Mouse (Mus musculus): ENCODE measurements around the gene Ccdc121. TPM values are rescaled to one million over a fixed set of nuclear protein-coding genes. Genes with fewer than 3 reads are reported as not detected.

The Ccdc121 gene
- polyA plus RNA-seq, 1 experiment from 2014 or later, result not detected

DNA sequence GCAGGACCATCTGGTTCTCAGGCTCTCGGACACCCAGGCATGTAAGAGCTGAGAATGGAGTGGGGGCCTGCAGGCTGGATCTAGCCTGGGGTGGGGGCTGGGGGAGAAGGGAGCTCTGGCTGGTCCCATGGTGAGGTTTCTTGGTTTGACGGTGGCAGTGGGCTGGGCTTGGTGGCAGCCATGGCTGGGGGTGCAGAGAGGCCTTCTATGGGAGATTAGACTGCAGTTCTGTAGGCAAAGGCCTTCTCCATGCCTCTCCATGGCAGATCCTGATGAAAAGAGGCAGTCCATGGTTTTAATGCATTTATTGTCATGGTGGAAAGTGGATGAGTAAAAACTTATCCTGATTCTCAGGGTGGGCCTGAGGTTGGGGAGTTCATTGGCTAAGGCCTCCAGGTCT lies 7.8 kb downstream of the Ccdc121 start:
- Histone ChIP-seq H3K4me2 (no peak overlapping the region), H3K9ac (no peak overlapping the region)
- DNase-seq, result no peak

GRCm38 (mm10) chr1:181484696-181485095 lies 26.6 kb downstream of the Ccdc121 start:
- Histone ChIP-seq H3K4me2 (no peak overlapping the region), H3K27ac (no peak overlapping the region), H3K4me1 (replicated peaks) (no peaks in the 10 kb centered on the region), H3K9ac (no peak overlapping the region), H3K9me3 (replicated peaks) (no peaks in the 10 kb centered on the region), H3K36me3 (no peaks in the 10 kb centered on the region), H3K4me3 (replicated peaks) (no peak overlapping the region), H3K27me3 (no peaks in the 10 kb centered on the region)
- 55% methylated on average over 5 of the region's 5 CpGs for WGBS (ENCODE audit: insufficient replicate concordance)
- no peak for DNase-seq
- no peak for ATAC-seq (ENCODE audit: low read depth)

More for the DNA sequence above, 7.8 kb downstream of the Ccdc121 start:
- WGBS (ENCODE audit: insufficient replicate concordance), result 71% methylated on average over 2 of the region's 2 CpGs
- ATAC-seq (ENCODE audit: low read depth), result no peak
- Histone ChIP-seq H3K4me1 (replicated peaks) (no peaks in the 10 kb centered on the region), H3K27me3 (no peaks in the 10 kb centered on the region), H3K36me3 (no peaks in the 10 kb centered on the region), H3K4me3 (replicated peaks) (no peak overlapping the region), H3K9me3 (replicated peaks) (no peaks in the 10 kb centered on the region), H3K27ac (no peak overlapping the region)

DNA sequence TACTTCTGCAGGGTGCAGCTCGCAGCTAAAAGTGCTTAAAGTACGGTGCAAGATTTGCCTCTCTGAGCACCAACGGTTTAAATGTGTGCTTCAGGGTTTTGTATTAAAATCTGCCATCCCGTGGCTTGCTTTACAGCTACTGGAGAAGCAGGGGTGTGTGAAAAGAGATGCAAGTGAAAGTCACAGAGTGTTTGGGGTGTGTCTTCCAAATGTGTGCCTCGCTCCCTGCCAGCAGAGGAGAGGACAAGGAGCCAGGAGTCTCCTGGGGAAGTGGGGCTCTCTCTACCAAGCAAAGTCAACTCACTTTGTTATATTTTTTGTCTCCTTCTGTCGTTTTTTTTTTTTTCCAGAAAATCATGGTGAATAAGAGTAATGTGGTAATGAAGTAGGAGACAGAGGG lies 34.7 kb downstream of the Ccdc121 start:
- no peak overlapping the region for H3K27ac ChIP-seq
- H3K9me3 ChIP-seq (replicated peaks), result no peaks in the 10 kb centered on the region
- H3K9ac ChIP-seq, result no peak overlapping the region
- no peaks in the 10 kb centered on the region for H3K36me3 ChIP-seq
- no peaks in the 10 kb centered on the region for H3K27me3 ChIP-seq
- DNase-seq (no peak), ATAC-seq (ENCODE audit: low read depth) (no peak)
- no peak overlapping the region for H3K4me2 ChIP-seq
- H3K4me1 ChIP-seq (replicated peaks), result no peaks in the 10 kb centered on the region
- 55% methylated on average over 6 of the region's 6 CpGs for WGBS (ENCODE audit: insufficient replicate concordance)
- H3K4me3 ChIP-seq (replicated peaks), result no peak overlapping the region

- no peak for ATAC-seq (ENCODE audit: low read depth)
- 58% methylated on average over 8 of the region's 8 CpGs for WGBS (ENCODE audit: insufficient replicate concordance)
- no peaks in the 10 kb centered on the region for H3K4me1 ChIP-seq (replicated peaks)
- no peak overlapping the region for H3K27ac ChIP-seq
- H3K9me3 ChIP-seq (replicated peaks), result no peaks in the 10 kb centered on the region
- H3K9ac ChIP-seq, result no peak overlapping the region
- H3K4me2 ChIP-seq, result no peak overlapping the region
- no peak for DNase-seq
- H3K36me3 ChIP-seq, result no peaks in the 10 kb centered on the region
- no peak overlapping the region for H3K4me3 ChIP-seq (replicated peaks)
- H3K27me3 ChIP-seq, result no peaks in the 10 kb centered on the region
Observed at GRCm38 (mm10) chr1:181476141-181476540, 35.1 kb downstream of the Ccdc121 start.

DNA sequence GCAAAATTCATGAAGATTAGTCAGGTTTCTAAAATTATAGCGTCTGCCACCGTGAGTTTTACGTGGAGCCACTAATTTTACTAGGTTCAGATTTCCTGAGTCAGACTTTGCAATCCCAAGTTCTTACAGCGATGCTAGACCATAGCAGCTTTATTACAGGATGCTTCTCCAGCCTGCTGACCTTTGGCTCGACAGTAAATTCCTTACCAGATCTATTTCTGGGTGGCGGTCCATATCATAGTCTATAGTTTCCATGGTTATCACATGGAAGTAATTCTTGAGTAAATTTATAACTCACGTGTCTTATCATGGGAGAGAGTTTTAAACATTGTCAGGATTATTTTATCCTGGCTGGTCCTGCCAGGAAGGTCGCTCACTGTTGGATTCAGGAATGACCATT lies 41.8 kb downstream of the Ccdc121 start:
- H3K4me1 ChIP-seq (replicated peaks), result peaks cover 10% of the 10 kb centered on the region
- H3K36me3 ChIP-seq, result no peaks in the 10 kb centered on the region
- H3K27ac ChIP-seq, result no peak overlapping the region
- 64% methylated on average over 8 of the region's 8 CpGs for WGBS (ENCODE audit: insufficient replicate concordance)
- no peak overlapping the region for H3K4me2 ChIP-seq
- ATAC-seq (ENCODE audit: low read depth), result no peak
- H3K27me3 ChIP-seq, result no peaks in the 10 kb centered on the region
- no peak overlapping the region for H3K9ac ChIP-seq
- H3K9me3 ChIP-seq (replicated peaks), result no peaks in the 10 kb centered on the region
- DNase-seq, result no peak
- no peak overlapping the region for H3K4me3 ChIP-seq (replicated peaks)

DNA sequence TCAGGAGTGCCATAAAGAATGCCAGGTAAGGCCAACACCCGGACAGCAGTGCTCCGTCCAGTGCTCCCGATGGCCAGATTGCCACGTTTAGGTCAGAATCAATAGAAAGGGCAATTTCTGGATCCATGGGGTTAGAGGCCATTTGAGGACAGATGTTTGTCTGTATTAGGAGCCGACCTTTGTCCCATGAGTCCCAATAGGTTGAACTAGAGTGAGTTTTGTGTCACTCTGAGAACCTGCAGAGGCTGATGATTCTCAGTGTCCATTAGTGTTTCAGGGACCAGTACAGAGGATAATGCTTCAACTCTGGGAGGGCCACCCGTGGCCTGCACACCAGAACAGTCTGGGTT lies 44.0 kb downstream of the Ccdc121 start:
- WGBS (ENCODE audit: insufficient replicate concordance), result 71% methylated on average over 6 of the region's 6 CpGs
- Histone ChIP-seq H3K36me3 (no peaks in the 10 kb centered on the region), H3K4me2 (no peak overlapping the region), H3K4me1 (replicated peaks) (peaks cover 10% of the 10 kb centered on the region), H3K9me3 (replicated peaks) (no peaks in the 10 kb centered on the region), H3K9ac (no peak overlapping the region), H3K27me3 (no peaks in the 10 kb centered on the region), H3K27ac (no peak overlapping the region), H3K4me3 (replicated peaks) (no peak overlapping the region)
- DNase-seq (no peak), ATAC-seq (ENCODE audit: low read depth) (no peak)

DNA sequence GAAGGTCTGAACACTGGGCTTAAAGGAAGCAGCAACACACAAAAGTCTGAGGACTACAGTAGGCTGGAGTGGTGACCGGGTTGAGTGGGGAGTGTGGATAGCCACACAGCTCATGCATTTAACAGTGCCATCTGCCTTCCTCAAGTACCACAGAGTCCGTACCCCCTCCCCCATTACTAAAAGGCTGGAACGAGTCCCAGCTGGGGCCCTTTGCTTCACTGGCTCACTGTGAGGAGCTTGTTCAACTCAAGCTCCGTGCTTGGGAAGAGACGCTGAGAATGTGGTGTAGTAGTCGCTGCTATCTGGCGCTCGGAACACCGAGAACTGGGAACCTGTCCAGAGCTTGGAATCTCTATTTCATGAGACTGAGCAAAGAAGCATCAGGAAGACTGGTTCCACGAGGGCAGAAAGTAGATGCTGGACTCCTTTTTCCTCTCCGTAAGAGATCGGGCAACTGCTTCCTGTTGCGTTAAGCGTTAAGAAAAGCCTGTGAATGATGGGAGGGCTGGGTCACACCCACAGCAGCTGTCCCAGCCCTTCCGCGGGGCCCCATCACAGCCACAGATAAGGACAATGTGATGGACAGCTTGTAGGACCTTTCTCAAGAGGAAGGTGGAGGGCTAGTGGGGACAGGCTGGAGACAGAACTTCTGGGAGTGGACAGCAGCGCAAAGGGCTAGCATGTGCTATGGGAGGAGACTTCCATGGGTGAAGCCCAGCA lies 44.5 kb downstream of the Ccdc121 start:
- DNase-seq, result no peak
- no peak for ATAC-seq (ENCODE audit: low read depth)
- Histone ChIP-seq H3K27ac (no peak overlapping the region), H3K4me2 (no peak overlapping the region), H3K4me3 (replicated peaks) (no peak overlapping the region), H3K9ac (no peak overlapping the region), H3K36me3 (no peaks in the 10 kb centered on the region), H3K9me3 (replicated peaks) (no peaks in the 10 kb centered on the region), H3K4me1 (replicated peaks) (peaks cover 10% of the 10 kb centered on the region), H3K27me3 (no peaks in the 10 kb centered on the region)
- WGBS (ENCODE audit: insufficient replicate concordance), result 43% methylated on average over 17 of the region's 17 CpGs

- 77% methylated on average over 6 of the region's 6 CpGs for WGBS (ENCODE audit: insufficient replicate concordance)
- DNase-seq (no peak), ATAC-seq (ENCODE audit: low read depth) (no peak)
- peaks cover 10% of the 10 kb centered on the region for H3K4me1 ChIP-seq (replicated peaks)
- H3K27ac ChIP-seq, result no peak overlapping the region
- H3K9ac ChIP-seq, result no peak overlapping the region
- no peaks in the 10 kb centered on the region for H3K27me3 ChIP-seq
- H3K4me2 ChIP-seq, result no peak overlapping the region
- H3K36me3 ChIP-seq, result no peaks in the 10 kb centered on the region
- no peak overlapping the region for H3K4me3 ChIP-seq (replicated peaks)
- H3K9me3 ChIP-seq (replicated peaks), result no peaks in the 10 kb centered on the region
Observed at GRCm38 (mm10) chr1:181466040-181466439, 45.2 kb downstream of the Ccdc121 start.

DNA sequence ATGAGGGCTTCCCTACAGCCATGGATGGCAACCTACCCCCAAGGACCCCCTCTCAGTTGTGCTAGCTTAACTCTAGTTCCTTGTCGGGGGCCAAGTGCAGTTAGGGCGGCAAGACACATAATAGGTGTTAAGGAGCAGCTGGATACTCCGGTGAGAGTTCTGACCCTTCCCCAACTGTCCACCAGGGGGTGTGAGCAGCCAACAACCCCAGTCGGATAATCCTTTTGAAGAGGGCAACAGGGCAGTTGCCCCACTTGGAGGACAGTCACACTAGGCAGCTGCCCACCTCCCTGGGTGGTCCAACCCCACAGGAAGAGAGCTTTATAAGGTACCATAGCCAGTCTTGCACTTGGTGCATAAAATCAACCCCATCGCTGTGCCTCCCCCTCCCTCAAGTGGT lies 46.2 kb downstream of the Ccdc121 start:
- peak; percentile 6 for DNase-seq
- Histone ChIP-seq H3K27ac (no peak overlapping the region), H3K4me1 (replicated peaks) (peaks cover 10% of the 10 kb centered on the region), H3K4me3 (replicated peaks) (no peak overlapping the region), H3K4me2 (no peak overlapping the region), H3K9me3 (replicated peaks) (no peaks in the 10 kb centered on the region), H3K9ac (no peak overlapping the region), H3K27me3 (no peaks in the 10 kb centered on the region), H3K36me3 (no peaks in the 10 kb centered on the region)
- 33% methylated on average over 5 of the region's 5 CpGs for WGBS (ENCODE audit: insufficient replicate concordance)
- no peak for ATAC-seq (ENCODE audit: low read depth)

DNA sequence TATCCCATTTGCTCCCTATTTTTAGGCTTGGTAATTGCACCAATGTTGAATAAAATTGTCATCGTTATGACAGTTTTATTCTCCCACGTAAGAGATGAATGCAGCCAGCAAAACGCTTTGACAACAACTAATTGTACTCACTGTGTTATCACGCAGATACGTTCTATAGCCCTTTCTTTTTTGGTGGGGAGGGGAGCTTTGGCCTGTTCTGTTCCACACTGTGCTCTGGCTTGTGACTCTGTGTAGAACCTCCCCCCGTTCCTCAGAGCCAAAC lies 48.4 kb downstream of the Ccdc121 start:
- Histone ChIP-seq H3K4me3 (replicated peaks) (no peak overlapping the region), H3K9ac (no peak overlapping the region), H3K36me3 (no peaks in the 10 kb centered on the region), H3K27me3 (no peaks in the 10 kb centered on the region), H3K4me2 (no peak overlapping the region), H3K4me1 (replicated peaks) (peaks cover 10% of the 10 kb centered on the region), H3K27ac (no peak overlapping the region), H3K9me3 (replicated peaks) (no peaks in the 10 kb centered on the region; the same call in 1 of the 2 replicates)
- WGBS (ENCODE audit: insufficient replicate concordance), result 69% methylated on average over 6 of the region's 6 CpGs
- DNase-seq, result no peak
- ATAC-seq (ENCODE audit: low read depth), result no peak

GRCm38 (mm10) chr1:181462051-181462905 lies 49.0 kb downstream of the Ccdc121 start:
- H3K9me3 ChIP-seq (replicated peaks), result no peaks in the 10 kb centered on the region; the same call in 1 of the 2 replicates
- H3K9ac ChIP-seq, result no peak overlapping the region
- H3K36me3 ChIP-seq, result no peaks in the 10 kb centered on the region
- peaks cover 8% of the 10 kb centered on the region for H3K4me1 ChIP-seq (replicated peaks)
- H3K4me2 ChIP-seq, result no peak overlapping the region
- no peaks in the 10 kb centered on the region for H3K27me3 ChIP-seq
- ATAC-seq (ENCODE audit: low read depth) (no peak), DNase-seq (no peak)
- no peak overlapping the region for H3K27ac ChIP-seq
- WGBS (ENCODE audit: insufficient replicate concordance), result 34% methylated on average over 8 of the region's 8 CpGs
- H3K4me3 ChIP-seq (replicated peaks), result no peak overlapping the region

- Histone ChIP-seq H3K9ac (no peak overlapping the region), H3K36me3 (no peaks in the 10 kb centered on the region), H3K4me1 (replicated peaks) (peaks cover under 1% of the 10 kb centered on the region; the same call in 1 of the 2 replicates), H3K27ac (no peak overlapping the region), H3K27me3 (no peaks in the 10 kb centered on the region), H3K9me3 (replicated peaks) (no peaks in the 10 kb centered on the region; the same call in 1 of the 2 replicates), H3K4me2 (no peak overlapping the region), H3K4me3 (replicated peaks) (no peak overlapping the region)
- WGBS (ENCODE audit: insufficient replicate concordance), result 66% methylated on average over 8 of the region's 8 CpGs
- DNase-seq (no peak), ATAC-seq (ENCODE audit: low read depth) (no peak)
Observed at GRCm38 (mm10) chr1:181461484-181461883, 49.8 kb downstream of the Ccdc121 start.

Data from liver, embryonic 13.5 days (tissue).